Mouse (Mus musculus) lung, adult 2 months (tissue): Measurements from ENCODE around the gene Tnik.

Experiments used
- CTCF ChIP-seq: fragments of 200-500 bp; IDR thresholded peaks from 2 replicates; pipeline ENCODE4 v1.5.1; 2011; ENCODE audit warnings: mild to moderate bottlenecking, low read length, control low read depth; ENCODE audit not compliant: insufficient read depth
- POLR2A ChIP-seq: fragments of 200-500 bp; IDR thresholded peaks from 2 replicates; pipeline ENCODE4 v1.6.1; 2011; ENCODE audit warnings: low read depth, mild to moderate bottlenecking, control low read depth, low read length, borderline replicate concordance; ENCODE audit errors: extremely low read depth

GRCm38 (mm10) chr3:28303915-28304314 lies 40.9 kb downstream of the Tnik start:
- TF ChIP-seq CTCF = no peak
- TF ChIP-seq POLR2A = no peak
